Mouse (Mus musculus) cerebellum, adult 2 months (tissue): ENCODE results near the gene Tubal3.

ENCODE experiments used
- CTCF ChIP-seq: fragments of 200-500 bp; IDR thresholded peaks from 2 replicates; pipeline ENCODE4 v1.5.1; 2011; ENCODE audit warnings: low read depth, mild to moderate bottlenecking, control low read depth, low read length, moderate library complexity, borderline replicate concordance; ENCODE audit not compliant: insufficient read depth
- POLR2A ChIP-seq: fragments of 200-500 bp; IDR thresholded peaks from 2 replicates; pipeline ENCODE4 v1.6.1; 2011; ENCODE audit warnings: low read length, control low read depth, borderline replicate concordance; ENCODE audit not compliant: insufficient read depth

- TF ChIP-seq CTCF, result no peak
- TF ChIP-seq POLR2A, result no peak
These were observed 7.7 kb upstream of the Tubal3 start for GRCm38 (mm10) chr13:3910356-3910755.
